Mouse (Mus musculus): ENCODE data around the gene Prok1.

Prok1 gene

GRCm38 (mm10) chr3:107187022-107187421 is 52.5 kb downstream of the Prok1 start:
- ATAC-seq (ENCODE audit: low TSS enrichment): peak; percentile 42

- ATAC-seq (ENCODE audit: low TSS enrichment): no peak
These were observed 53.9 kb downstream of the Prok1 start for GRCm38 (mm10) chr3:107185597-107185996.

- no peak for ATAC-seq (ENCODE audit: low TSS enrichment)
These were observed 56.3 kb downstream of the Prok1 start for GRCm38 (mm10) chr3:107183178-107183577.

Data from frontal cortex, adult (tissue).